Mouse (Mus musculus) midbrain, embryonic 14.5 days (tissue): ENCODE measurements around the gene Smim5. TPM values are rescaled to one million over a fixed set of nuclear protein-coding genes. Genes with fewer than 3 reads are reported as not detected.
A peak's percentile ranks its signal among the peaks of the same experiment; 100 is the strongest.

ENCODE experiments used
- ATAC-seq: fragments of 200-750 bp; cut with Nextera tagmentation; 2 replicates; pipeline ENCODE4 v1.8.0; 2017; ENCODE audit warnings: moderate number of reproducible peaks, moderate library complexity; ENCODE audit not compliant: low FRiP score, low TSS enrichment
- DNase-seq: peaks from one replicate; pipeline ENCODE4 v3.0.0-alpha.2; 2015
- H3K27ac ChIP-seq: fragments of 300-500 bp; sonication (generic); replicated peaks from 2 replicates; pipeline ENCODE4 v1.5.1; 2014; ENCODE audit warnings: mild to moderate bottlenecking, low read depth, low read length, moderate library complexity
- H3K27me3 ChIP-seq: fragments of 300-500 bp; sonication (generic); 2 replicates; pipeline ENCODE4 v1.6.1; 2014; ENCODE audit warnings: low read length, control low read depth, mixed read lengths; ENCODE audit not compliant: control insufficient read depth, insufficient read depth
- H3K36me3 ChIP-seq: fragments of 300-500 bp; sonication (generic); 2 replicates; pipeline ENCODE4 v1.6.1; 2014; ENCODE audit warnings: low read length, control low read depth; ENCODE audit not compliant: control insufficient read depth, insufficient read depth
- H3K4me1 ChIP-seq: fragments of 300-500 bp; sonication (generic); 2 replicates; pipeline ENCODE4 v1.6.1; 2014; ENCODE audit warnings: mild to moderate bottlenecking, antibody characterized with exemption, low read length, control low read depth; ENCODE audit not compliant: control insufficient read depth, insufficient read depth
- H3K4me2 ChIP-seq: fragments of 300-500 bp; sonication (generic); 2 replicates; pipeline ENCODE4 v1.6.1; 2014; ENCODE audit warnings: mild to moderate bottlenecking, low read length, moderate library complexity
- H3K4me3 ChIP-seq: fragments of 300-500 bp; sonication (generic); replicated peaks from 2 replicates; pipeline ENCODE4 v1.5.1; 2014; ENCODE audit warnings: low read depth, low read length
- H3K9ac ChIP-seq: fragments of 300-500 bp; sonication (generic); replicated peaks from 2 replicates; pipeline ENCODE4 v1.6.1; 2014; ENCODE audit warnings: mild to moderate bottlenecking, low read length, moderate library complexity
- H3K9me3 ChIP-seq: fragments of 300-500 bp; sonication (generic); 2 replicates; pipeline ENCODE4 v1.6.1; 2016; ENCODE audit warnings: low read length, control low read depth, mixed read lengths; ENCODE audit not compliant: control insufficient read depth
- WGBS: fragments of 180-500 bp; shearing (Covaris S2); extraction: QIAGEN DNeasy Blood & Tissue Kit; methylation state at CpG from one replicate; pipeline ENCODE4 v1.1.7; 2014; 5-methylcytosine and 5-hydroxymethylcytosine counted together
- polyA plus RNA-seq: library from polyadenylated mRNA; unstranded; fragments of >200 nt; fragmentation: Nextera tagmentation; extraction: Ambion mirVana; gene quantifications from 2 replicates; pipeline ENCODE4 v1.2.1, GENCODE M21; 2014

Gene Smim5
- polyA plus RNA-seq, 1 experiment from 2014 or later = 1.1 TPM

DNA sequence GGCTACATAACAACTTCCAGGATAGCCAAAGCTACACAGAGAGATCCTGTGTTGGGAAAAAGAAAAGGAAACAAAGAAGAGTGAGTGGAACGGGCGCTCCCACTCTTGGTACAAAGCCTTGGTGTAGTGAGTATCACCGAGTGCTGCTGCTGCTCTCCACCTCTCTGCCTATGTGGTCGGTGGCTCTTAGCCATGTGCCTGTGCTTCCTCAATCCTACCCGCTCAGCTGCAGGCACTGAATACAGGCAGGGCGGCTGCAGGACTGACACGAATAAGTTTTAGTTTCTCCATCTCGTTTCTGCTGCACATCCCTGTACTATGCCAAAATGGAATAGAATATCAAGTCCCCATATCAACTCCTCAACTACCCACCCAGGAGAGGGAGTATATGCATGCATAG is 29.3 kb downstream of the Smim5 start:
- peaks cover 8% of the 10 kb centered on the region for H3K4me1 ChIP-seq
- no peak for DNase-seq

DNA sequence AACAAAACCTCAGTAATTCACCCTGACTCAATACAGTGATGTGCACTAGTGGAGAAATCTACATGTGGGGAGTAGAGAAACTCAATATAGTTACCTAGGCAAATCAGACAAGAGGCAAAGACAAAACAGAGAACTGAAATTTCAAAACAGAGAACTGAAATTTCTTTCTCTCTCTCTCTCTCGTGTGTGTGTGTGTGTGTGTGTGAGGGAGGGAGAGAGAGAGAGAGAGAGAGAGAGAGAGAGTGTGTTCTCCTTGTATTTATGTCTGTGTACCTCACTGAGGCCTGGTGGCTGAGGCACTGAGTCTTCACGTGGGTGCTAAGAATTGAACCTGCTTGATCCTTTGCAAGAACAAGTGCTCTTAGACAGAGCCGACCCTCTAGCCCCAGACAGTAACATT is 30.1 kb downstream of the Smim5 start:
- no peaks in the 10 kb centered on the region for H3K27me3 ChIP-seq
- 72% methylated on average over 3 of the region's 3 CpGs for WGBS
- H3K9me3 ChIP-seq = no peaks in the 10 kb centered on the region
- ATAC-seq = no peak
- no peak for DNase-seq
- no peak overlapping the region for H3K4me2 ChIP-seq
- H3K9ac ChIP-seq = no peak overlapping the region
- H3K27ac ChIP-seq = no peak overlapping the region
- peaks cover 16% of the 10 kb centered on the region for H3K4me1 ChIP-seq
- peaks cover 26% of the 10 kb centered on the region for H3K36me3 ChIP-seq
- no peak overlapping the region for H3K4me3 ChIP-seq

More for the DNA sequence above, 29.3 kb downstream of the Smim5 start:
- no peak overlapping the region for H3K4me2 ChIP-seq
- ATAC-seq = no peak
- H3K9me3 ChIP-seq = no peaks in the 10 kb centered on the region
- H3K27me3 ChIP-seq = no peaks in the 10 kb centered on the region
- no peak overlapping the region for H3K4me3 ChIP-seq
- no peak overlapping the region for H3K27ac ChIP-seq
- 94% methylated on average over 8 of the region's 8 CpGs for WGBS
- H3K36me3 ChIP-seq = peaks cover 34% of the 10 kb centered on the region
- no peak overlapping the region for H3K9ac ChIP-seq

DNA sequence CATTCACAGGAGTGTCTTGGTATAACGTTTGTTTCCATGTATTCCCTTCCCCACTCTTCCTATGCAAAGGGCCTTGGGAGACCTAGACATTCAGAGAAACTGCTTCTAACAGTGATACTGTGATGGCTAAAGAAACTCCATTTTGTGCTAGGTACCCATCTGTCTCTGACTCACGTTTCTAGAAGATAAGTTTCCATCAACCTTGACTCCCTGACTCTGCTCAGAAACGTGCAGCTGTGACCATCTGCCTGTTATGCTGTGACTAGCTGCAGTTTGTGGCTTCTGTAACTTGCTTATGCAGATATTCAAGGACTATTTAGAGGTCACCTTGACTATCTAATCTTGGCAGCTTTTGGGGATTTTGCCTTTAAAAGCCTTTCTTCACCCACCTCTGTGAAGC is 31.5 kb downstream of the Smim5 start:
- ATAC-seq = no peak

DNA sequence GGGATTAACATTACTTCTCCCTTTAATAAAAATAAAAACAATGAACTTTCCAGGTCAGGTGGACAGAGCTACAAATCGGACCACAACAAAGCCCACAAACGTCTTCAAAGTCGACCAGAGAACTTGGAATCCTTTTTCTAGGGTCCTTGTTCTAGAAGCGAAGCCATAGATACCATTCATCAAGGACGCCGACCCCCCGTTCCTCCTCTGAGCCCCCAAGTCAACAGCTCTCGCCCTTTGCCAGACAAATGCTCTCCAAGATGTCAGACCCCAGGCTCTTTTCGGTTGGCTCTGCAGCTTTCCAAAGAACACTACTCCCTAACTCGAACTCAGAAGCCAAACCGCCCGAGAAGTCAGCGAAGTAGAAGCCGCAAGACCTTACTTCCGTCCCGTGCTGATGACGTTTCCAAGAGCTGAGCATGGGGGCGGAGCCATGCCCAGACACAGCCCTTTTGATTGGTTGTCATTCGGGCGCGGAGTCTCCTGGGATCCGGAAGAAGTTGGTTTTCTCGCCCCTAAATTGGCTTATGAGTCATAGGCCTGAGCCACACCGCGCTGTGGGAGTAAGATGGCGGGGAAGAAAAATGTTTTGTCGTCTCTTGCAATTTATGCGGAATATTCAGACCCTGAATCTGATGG is 33.5 kb downstream of the Smim5 start, which contains the start of the genes Sap30bp and Recql5:
Sap30bp (plus strand) TSS at position 175 of the 639 bp plus-strand sequence.
Recql5 (minus strand) TSS at position 370 of the 639 bp plus-strand sequence.
- peak; percentile 94 for ATAC-seq
- peak within 1 kb of the TSS; percentile 97 for H3K4me3 ChIP-seq
- H3K9ac ChIP-seq = peak within 1 kb of the TSS; percentile 84
- peaks cover 17% of the 10 kb centered on the region for H3K4me1 ChIP-seq
- WGBS = under 1% methylated on average over 28 of the region's 28 CpGs
- peak within 1 kb of the TSS; percentile 85 for H3K4me2 ChIP-seq
- no peaks in the 10 kb centered on the region for H3K27me3 ChIP-seq
- no peaks in the 10 kb centered on the region for H3K9me3 ChIP-seq
- peak; percentile 100 for DNase-seq
- H3K36me3 ChIP-seq = peaks cover 29% of the 10 kb centered on the region
- peak within 1 kb of the TSS; percentile 66 for H3K27ac ChIP-seq

More for the DNA sequence above, 31.5 kb downstream of the Smim5 start:
- DNase-seq = no peak
- Histone ChIP-seq H3K4me3 (no peak overlapping the region), H3K4me2 (no peak overlapping the region), H3K9me3 (no peaks in the 10 kb centered on the region), H3K27ac (no peak overlapping the region), H3K4me1 (peaks cover 17% of the 10 kb centered on the region), H3K36me3 (peaks cover 27% of the 10 kb centered on the region; the same call in 1 of the 2 replicates), H3K9ac (no peak overlapping the region), H3K27me3 (no peaks in the 10 kb centered on the region)
- WGBS = 76% methylated on average over 3 of the region's 3 CpGs

DNA sequence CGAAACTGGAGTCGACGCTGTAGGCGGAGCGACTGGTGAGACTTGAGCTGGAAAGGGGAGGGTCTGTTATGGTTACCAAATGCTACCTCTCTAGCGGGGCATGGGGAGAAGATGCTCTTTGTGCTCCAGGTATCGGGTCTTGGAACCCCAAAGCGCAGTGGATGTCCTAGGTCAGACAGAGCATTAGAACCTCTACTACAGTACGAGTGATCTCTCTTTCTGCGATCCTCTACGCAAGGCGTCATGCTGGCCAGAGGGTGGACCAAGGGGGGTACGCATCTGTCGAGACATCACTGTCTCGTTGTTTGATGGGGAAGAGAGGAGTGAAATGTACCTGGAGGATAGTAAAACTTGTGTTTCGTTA is 34.0 kb downstream of the Smim5 start:
- peaks cover 17% of the 10 kb centered on the region for H3K4me1 ChIP-seq
- peak overlapping the region; percentile 85 for H3K4me2 ChIP-seq
- no peaks in the 10 kb centered on the region for H3K27me3 ChIP-seq
- peak overlapping the region; percentile 97 for H3K4me3 ChIP-seq
- H3K9ac ChIP-seq = peak overlapping the region; percentile 84
- ATAC-seq (peak; percentile 46; the same call in 1 of the 2 replicates), DNase-seq (no peak)
- H3K27ac ChIP-seq = peak overlapping the region; percentile 66
- peaks cover 33% of the 10 kb centered on the region for H3K36me3 ChIP-seq
- no peaks in the 10 kb centered on the region for H3K9me3 ChIP-seq
- WGBS = 1% methylated on average over 16 of the region's 16 CpGs

DNA sequence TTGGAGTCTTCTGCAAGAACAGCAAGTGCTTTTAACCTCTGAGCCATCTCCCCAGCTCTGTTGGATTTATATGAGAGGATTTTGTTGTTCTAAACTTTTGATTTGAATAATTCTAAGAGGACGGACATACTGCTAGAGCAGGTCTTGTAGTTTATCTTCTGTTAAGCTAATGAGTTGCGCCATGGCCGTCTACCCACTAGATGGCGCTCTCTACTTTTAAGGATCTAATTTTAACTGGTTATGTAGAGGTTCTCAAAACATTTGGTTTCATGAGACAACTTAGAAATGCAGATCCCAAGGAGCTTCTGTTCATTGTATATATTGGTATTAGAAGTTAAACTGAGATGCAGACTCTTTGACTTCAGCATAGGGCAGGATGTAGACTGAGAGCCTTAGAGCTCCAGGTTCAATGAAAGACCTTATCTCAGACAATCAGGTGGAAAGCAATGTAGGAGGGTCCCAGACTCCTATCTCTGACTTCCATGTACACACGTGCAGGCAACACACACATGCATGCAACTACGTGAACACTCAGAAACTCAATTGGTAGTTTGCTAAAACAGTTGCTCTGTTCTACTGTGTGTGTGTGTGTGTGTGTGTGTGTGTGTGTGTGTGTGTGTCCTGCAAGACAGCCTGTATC is 40.0 kb downstream of the Smim5 start:
- no peak for ATAC-seq
- no peak overlapping the region for H3K4me3 ChIP-seq
- H3K9me3 ChIP-seq = no peaks in the 10 kb centered on the region
- peaks cover 1% of the 10 kb centered on the region for H3K4me1 ChIP-seq
- H3K9ac ChIP-seq = no peak overlapping the region
- peak; percentile 90 for DNase-seq
- no peak overlapping the region for H3K4me2 ChIP-seq
- peaks cover 87% of the 10 kb centered on the region for H3K36me3 ChIP-seq
- 42% methylated on average over 6 of the region's 6 CpGs for WGBS
- no peaks in the 10 kb centered on the region for H3K27me3 ChIP-seq
- no peak overlapping the region for H3K27ac ChIP-seq

DNA sequence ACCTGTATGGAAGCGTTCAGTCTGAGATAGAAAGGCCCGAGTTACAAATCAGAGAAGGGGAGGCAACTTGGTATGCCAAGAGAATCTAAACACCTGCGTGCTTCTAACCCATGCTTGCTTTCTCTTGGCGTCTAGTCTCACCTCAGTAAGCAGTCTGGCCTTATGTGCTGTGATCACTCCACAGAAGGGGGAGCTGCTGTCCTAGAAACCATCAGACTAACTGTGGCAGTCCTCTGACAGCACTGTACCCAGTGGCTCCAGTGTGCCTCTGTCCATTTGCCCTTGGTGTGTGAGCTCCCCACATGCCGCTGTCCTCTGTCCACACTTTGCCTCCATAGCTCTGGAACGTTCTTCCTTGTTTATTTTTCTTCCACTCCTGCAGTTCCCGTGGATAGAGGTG is 42.2 kb downstream of the Smim5 start:
- 92% methylated on average over 7 of the region's 7 CpGs for WGBS
- peaks cover 93% of the 10 kb centered on the region for H3K36me3 ChIP-seq
- no peak for DNase-seq

DNA sequence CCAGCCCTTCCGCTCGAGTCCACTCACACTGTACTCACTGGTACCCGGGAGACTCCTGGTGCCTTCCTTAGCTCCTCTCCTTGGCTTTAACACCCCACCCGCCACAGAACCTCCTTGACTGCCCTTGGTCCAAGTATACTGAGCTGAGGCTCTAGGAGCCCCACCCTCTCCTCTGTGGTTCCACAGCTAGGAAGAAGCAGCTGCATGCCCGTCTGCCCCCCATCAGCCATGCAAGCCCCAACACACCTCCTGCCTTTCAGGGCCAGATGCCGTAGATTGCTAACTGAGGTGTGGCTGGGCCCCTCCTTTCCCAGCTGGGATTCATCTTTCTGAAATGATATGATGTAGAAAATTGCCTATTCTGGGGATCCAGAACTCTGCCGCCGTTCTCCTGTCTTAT is 45.5 kb downstream of the Smim5 start:
- DNase-seq (no peak), ATAC-seq (no peak)
- no peaks in the 10 kb centered on the region for H3K9me3 ChIP-seq
- H3K36me3 ChIP-seq = peaks cover 85% of the 10 kb centered on the region
- 89% methylated on average over 8 of the region's 8 CpGs for WGBS
- no peak overlapping the region for H3K4me2 ChIP-seq
- H3K27me3 ChIP-seq = no peaks in the 10 kb centered on the region
- no peak overlapping the region for H3K4me3 ChIP-seq
- no peak overlapping the region for H3K9ac ChIP-seq
- H3K4me1 ChIP-seq = no peaks in the 10 kb centered on the region
- no peak overlapping the region for H3K27ac ChIP-seq

More for the DNA sequence above, 42.2 kb downstream of the Smim5 start:
- no peaks in the 10 kb centered on the region for H3K9me3 ChIP-seq
- no peak overlapping the region for H3K4me2 ChIP-seq
- ATAC-seq = no peak
- no peak overlapping the region for H3K4me3 ChIP-seq
- H3K27ac ChIP-seq = no peak overlapping the region
- H3K4me1 ChIP-seq = no peaks in the 10 kb centered on the region
- H3K9ac ChIP-seq = no peak overlapping the region
- no peaks in the 10 kb centered on the region for H3K27me3 ChIP-seq
